Mouse (Mus musculus) myocyte (in vitro differentiated cells): ENCODE measurements around the gene Crlf2.

ENCODE experiments used
- CEBPB ChIP-seq: IDR thresholded peaks from 2 replicates; pipeline ENCODE4 v1.6.1; 2011; ENCODE audit warnings: mild to moderate bottlenecking, moderate library complexity; ENCODE audit not compliant: poor library complexity, insufficient read depth, severe bottlenecking
- POLR2A ChIP-seq: IDR thresholded peaks from one replicate; pipeline ENCODE4 v1.6.1; 2011; ENCODE audit warnings: low read depth, mild to moderate bottlenecking, control low read depth, moderate library complexity; ENCODE audit not compliant: insufficient read length

DNA sequence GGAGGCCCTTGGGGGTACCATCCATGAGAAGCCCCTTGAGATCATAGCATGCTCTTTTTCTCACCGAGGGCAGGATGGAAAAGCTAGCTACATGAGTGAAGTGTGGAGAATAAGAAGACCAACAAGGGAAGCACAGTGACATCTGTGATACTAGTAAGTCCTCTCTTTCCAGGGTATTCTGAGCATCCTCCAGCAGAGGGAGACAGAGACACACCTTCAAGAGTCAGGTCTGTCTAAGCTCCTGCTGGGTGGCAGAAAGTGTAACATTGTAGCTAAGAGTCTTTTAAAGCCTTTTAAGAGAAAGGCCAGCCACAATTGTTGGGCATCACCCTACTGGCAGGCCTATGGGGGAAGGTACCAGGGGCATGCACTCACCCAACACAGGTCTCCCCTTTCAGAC, 43.8 kb upstream of the Crlf2 start:
- TF ChIP-seq POLR2A, result no peak
- no peak for TF ChIP-seq CEBPB
